Mouse (Mus musculus) E14TG2a.4 (cell line): ENCODE data around the gene Mrps21.

Source experiments
- H3K27me3 ChIP-seq: 2 replicates; pipeline ENCODE4 v1.6.1; 2014; ENCODE audit warnings: low read length, control low read depth; ENCODE audit not compliant: insufficient read depth
- H3K36me3 ChIP-seq: 2 replicates; pipeline ENCODE4 v1.6.1; 2014; ENCODE audit warnings: low read length, control low read depth; ENCODE audit not compliant: insufficient read depth
- H3K4me1 ChIP-seq: replicated peaks from 2 replicates; pipeline ENCODE4 v1.6.1; 2014; ENCODE audit warnings: low read depth, low read length, control low read depth
- H3K4me3 ChIP-seq: replicated peaks from 2 replicates; pipeline ENCODE4 v1.5.1; 2014; ENCODE audit warnings: mild to moderate bottlenecking, low read length
- H3K9me3 ChIP-seq: 2 replicates; pipeline ENCODE4 v1.6.1; 2014; ENCODE audit warnings: low read length, control low read depth
- CTCF ChIP-seq: conservative IDR thresholded peaks from 2 replicates; pipeline ENCODE4 v1.5.1; 2014; ENCODE audit warnings: low read length
- NANOG ChIP-seq: IDR thresholded peaks from 2 replicates; pipeline ENCODE4 v1.6.1; 2014; ENCODE audit warnings: borderline replicate concordance, low read length, mixed read lengths
- POU5F1 ChIP-seq: IDR thresholded peaks from 2 replicates; pipeline ENCODE4 v1.6.1; 2014; ENCODE audit warnings: low read length, borderline replicate concordance

The Mrps21 gene

DNA sequence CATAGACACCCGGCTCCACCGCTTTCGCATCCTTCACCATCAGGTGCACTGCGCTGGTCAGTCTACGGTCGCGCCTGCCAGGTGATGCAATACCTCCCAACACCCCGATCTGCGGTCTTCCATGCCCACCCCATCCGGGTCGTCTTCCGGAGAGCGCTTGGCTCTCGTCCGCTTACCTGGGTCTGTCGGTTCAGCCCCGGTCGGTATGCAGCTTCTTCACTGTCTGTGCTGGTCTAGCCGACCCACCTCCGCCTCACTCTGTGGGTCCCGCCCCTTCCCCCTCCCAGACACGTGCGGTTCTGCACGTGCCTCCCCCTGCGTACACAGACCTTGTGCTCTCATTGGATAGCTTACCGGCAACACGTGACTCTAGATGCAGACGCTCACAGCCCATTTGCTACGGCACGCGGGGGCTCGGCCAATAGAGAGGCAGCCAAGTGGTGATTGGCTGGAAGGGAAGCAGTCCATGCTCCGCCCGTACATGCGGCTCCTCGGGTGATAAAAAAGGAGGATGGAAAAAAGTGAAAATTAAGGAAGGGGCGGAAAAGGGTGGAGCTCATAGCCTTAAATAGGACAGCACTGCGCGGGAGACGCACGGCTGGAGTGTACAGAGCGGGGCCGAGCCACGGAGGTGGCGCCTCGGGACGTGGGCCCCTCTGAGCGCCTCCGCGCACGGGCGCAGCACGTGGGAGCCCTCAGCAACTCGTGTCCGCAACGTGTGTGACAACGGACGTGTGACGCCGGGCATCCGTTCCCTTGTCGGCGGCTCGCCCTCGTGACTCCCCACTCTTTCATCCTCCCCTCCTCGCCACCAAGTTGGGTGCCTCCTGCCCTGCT, 10.9 kb upstream of the Mrps21 start, which contains the start of gene Ciart:
Gene Ciart (minus strand): TSS at position 273 of the 837 bp plus-strand sequence.
- H3K36me3 ChIP-seq: peaks cover 53% of the 10 kb centered on the region
- peaks cover 34% of the 10 kb centered on the region for H3K4me1 ChIP-seq
- peaks cover 31% of the 10 kb centered on the region for H3K27me3 ChIP-seq
- TF ChIP-seq CTCF (no peak), NANOG (no peak), POU5F1 (no peak)
- H3K4me3 ChIP-seq: peak within 1 kb of the TSS; percentile 82
- H3K9me3 ChIP-seq: no peaks in the 10 kb centered on the region

- peaks cover 19% of the 10 kb centered on the region for H3K4me1 ChIP-seq
- no peaks in the 10 kb centered on the region for H3K9me3 ChIP-seq
- TF ChIP-seq NANOG (no peak), CTCF (no peak), POU5F1 (no peak)
- H3K36me3 ChIP-seq: peaks cover 34% of the 10 kb centered on the region
- peaks cover 31% of the 10 kb centered on the region for H3K27me3 ChIP-seq
- no peak overlapping the region for H3K4me3 ChIP-seq
Measured at GRCm38 (mm10) chr3:95879063-95879462, 7.7 kb upstream of the Mrps21 start.

DNA sequence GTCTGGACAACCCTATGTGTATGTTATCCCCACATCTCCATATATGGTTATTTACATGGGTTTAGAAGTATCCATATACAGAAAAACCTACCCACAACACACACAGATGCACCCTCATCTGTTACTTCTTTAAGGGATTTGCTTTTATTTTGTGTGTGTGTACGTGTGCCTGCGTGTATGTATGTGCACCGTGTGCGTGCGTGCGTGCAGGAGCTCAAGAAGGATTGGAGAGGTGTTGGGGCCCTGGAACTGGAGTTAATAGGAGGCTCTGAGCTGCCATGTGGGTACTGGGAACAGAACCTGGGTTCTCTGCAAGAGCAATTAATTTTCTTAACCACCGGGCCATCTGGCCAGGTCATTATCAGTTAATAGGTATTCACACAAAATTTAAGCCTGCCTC, 729 bp upstream of the Mrps21 start:
- TF ChIP-seq POU5F1 (no peak), NANOG (no peak), CTCF (no peak)
- peaks cover 22% of the 10 kb centered on the region for H3K4me1 ChIP-seq
- H3K9me3 ChIP-seq: no peaks in the 10 kb centered on the region
- peak overlapping the region; percentile 86 for H3K4me3 ChIP-seq
- no peaks in the 10 kb centered on the region for H3K27me3 ChIP-seq
- peaks cover 34% of the 10 kb centered on the region for H3K36me3 ChIP-seq

DNA sequence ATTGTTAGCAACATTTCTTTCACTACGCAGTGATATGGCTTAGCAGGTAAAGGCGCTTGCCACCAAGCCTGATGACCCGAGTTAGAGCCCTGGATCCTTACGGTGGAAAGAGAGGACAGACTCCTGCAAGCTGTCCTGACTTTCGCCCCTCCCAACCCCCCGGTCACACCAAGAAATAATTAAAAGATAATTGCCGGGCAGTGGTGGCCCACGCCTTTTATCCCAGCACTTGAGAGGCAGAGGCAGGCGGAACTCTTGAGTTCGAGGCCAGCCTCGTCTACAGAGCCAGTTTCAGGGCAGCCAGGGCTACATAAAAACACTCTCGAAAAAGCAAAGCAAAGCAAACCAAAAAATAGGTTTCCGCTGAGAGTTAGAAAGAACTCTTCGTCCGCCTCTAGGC, 343 bp downstream of the Mrps21 start:
- Histone ChIP-seq H3K4me3 (peak overlapping the region; percentile 86), H3K27me3 (no peaks in the 10 kb centered on the region), H3K4me1 (peaks cover 32% of the 10 kb centered on the region), H3K36me3 (peaks cover 36% of the 10 kb centered on the region), H3K9me3 (no peaks in the 10 kb centered on the region)
- TF ChIP-seq POU5F1: no peak
- TF ChIP-seq NANOG: no peak
- no peak for TF ChIP-seq CTCF

DNA sequence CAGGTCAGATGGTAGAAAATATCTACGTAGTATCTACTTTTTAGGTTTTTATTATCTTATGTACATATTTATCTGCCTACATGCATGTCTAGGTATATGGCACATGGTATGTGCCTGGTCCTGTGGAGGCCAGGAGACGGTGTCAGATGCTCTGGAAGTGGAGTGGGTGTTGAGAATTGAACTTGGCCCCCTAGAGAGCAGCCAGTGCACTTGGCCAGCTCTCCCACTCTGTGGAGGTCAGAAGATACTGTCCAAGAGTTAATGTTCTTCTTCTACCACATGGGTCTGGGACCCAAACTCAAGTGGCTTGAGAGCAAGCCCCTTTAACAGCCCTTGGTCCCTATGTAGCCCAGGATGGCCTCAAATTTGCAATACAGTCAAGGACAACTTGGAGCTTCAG, 3.9 kb downstream of the Mrps21 start:
- H3K9me3 ChIP-seq: no peaks in the 10 kb centered on the region
- peaks cover 64% of the 10 kb centered on the region for H3K4me1 ChIP-seq
- peaks cover 44% of the 10 kb centered on the region for H3K36me3 ChIP-seq
- H3K27me3 ChIP-seq: no peaks in the 10 kb centered on the region
- TF ChIP-seq CTCF: no peak
- TF ChIP-seq NANOG: no peak
- H3K4me3 ChIP-seq: no peak overlapping the region

- Histone ChIP-seq H3K4me3 (no peak overlapping the region), H3K27me3 (no peaks in the 10 kb centered on the region), H3K9me3 (no peaks in the 10 kb centered on the region), H3K4me1 (peaks cover 64% of the 10 kb centered on the region), H3K36me3 (peaks cover 44% of the 10 kb centered on the region)
- TF ChIP-seq NANOG: no peak
- TF ChIP-seq POU5F1: no peak
- TF ChIP-seq CTCF: no peak
Measured at GRCm38 (mm10) chr3:95866071-95866470, 5.2 kb downstream of the Mrps21 start.

- H3K9me3 ChIP-seq: no peaks in the 10 kb centered on the region
- H3K36me3 ChIP-seq: peaks cover 44% of the 10 kb centered on the region
- no peak for TF ChIP-seq POU5F1
- TF ChIP-seq NANOG: no peak
- TF ChIP-seq CTCF: no peak
- peak overlapping the region; percentile 60 for H3K4me3 ChIP-seq
- H3K27me3 ChIP-seq: no peaks in the 10 kb centered on the region
- peaks cover 65% of the 10 kb centered on the region for H3K4me1 ChIP-seq
Measured at GRCm38 (mm10) chr3:95865571-95865970, 5.7 kb downstream of the Mrps21 start.

GRCm38 (mm10) chr3:95865050-95865449, 6.3 kb downstream of the Mrps21 start:
- H3K9me3 ChIP-seq: no peaks in the 10 kb centered on the region
- H3K36me3 ChIP-seq: peaks cover 40% of the 10 kb centered on the region
- peak overlapping the region; percentile 60 for H3K4me3 ChIP-seq
- H3K27me3 ChIP-seq: no peaks in the 10 kb centered on the region
- TF ChIP-seq NANOG: no peak
- no peak for TF ChIP-seq CTCF
- TF ChIP-seq POU5F1: no peak
- peaks cover 65% of the 10 kb centered on the region for H3K4me1 ChIP-seq

- no peaks in the 10 kb centered on the region for H3K9me3 ChIP-seq
- no peaks in the 10 kb centered on the region for H3K27me3 ChIP-seq
- H3K4me1 ChIP-seq: peaks cover 65% of the 10 kb centered on the region
- peaks cover 25% of the 10 kb centered on the region for H3K36me3 ChIP-seq
- TF ChIP-seq POU5F1: no peak
- TF ChIP-seq NANOG: no peak
- TF ChIP-seq CTCF: no peak
- H3K4me3 ChIP-seq: 0 out of 2 replicates have a peak overlapping the region, but pooled peaks have one; percentile 1
Measured at GRCm38 (mm10) chr3:95863578-95863977, 7.7 kb downstream of the Mrps21 start.
